Mouse (Mus musculus): ENCODE data around the gene Vmn1r219. TPM values are rescaled to one million over a fixed set of nuclear protein-coding genes. Genes with fewer than 3 reads are reported as not detected.
"Not testable (repeated sequence)": the region's sequence is repeated elsewhere in the genome, so short reads cannot be mapped to it uniquely, and the experiment has no call there.

The Vmn1r219 gene
- total and polyA plus RNA-seq, 2 experiments from 2014 or later, result not detected

- no peak for TF ChIP-seq CTCF (IDR thresholded peaks at IDR 0.05; ENCODE audit: low read depth)
- H3K4me3 ChIP-seq (ENCODE audit: low read depth, low read length), result no peak within 1 kb of the TSS
- WGBS, result 84% methylated on average over 2 of the region's 2 CpGs
- H3K9me3 ChIP-seq (ENCODE audit: low read length), result no peaks in the 10 kb centered on the region
- DNase-seq (no peak), ATAC-seq (no peak)
- H3K27me3 ChIP-seq (ENCODE audit: insufficient read depth, low read length), result no peaks in the 10 kb centered on the region
- H3K4me2 ChIP-seq (ENCODE audit: low read depth), result no peak within 1 kb of the TSS
- H3K4me1 ChIP-seq (ENCODE audit: insufficient read depth), result no peaks in the 10 kb centered on the region
- no peak within 1 kb of the TSS for H3K9ac ChIP-seq
- H3K36me3 ChIP-seq (ENCODE audit: insufficient read depth), result no peaks in the 10 kb centered on the region
- no peak within 1 kb of the TSS for H3K27ac ChIP-seq (ENCODE audit: low read depth, low read length)
Measured at GRCm38 (mm10) chr13:23187875-23188274, 28.8 kb downstream of the Vmn1r219 start, which contains the start of gene Vmn1r220. TSS of gene Vmn1r220 (minus strand) at chr13:23187975.

- H3K9ac ChIP-seq; H3K4me2 ChIP-seq (ENCODE audit: low read depth); H3K27ac ChIP-seq (ENCODE audit: low read depth, low read length); ATAC-seq; H3K4me1 ChIP-seq (ENCODE audit: insufficient read depth); H3K27me3 ChIP-seq (ENCODE audit: insufficient read depth, low read length); H3K36me3 ChIP-seq (ENCODE audit: insufficient read depth); DNase-seq; H3K9me3 ChIP-seq (ENCODE audit: low read length); H3K4me3 ChIP-seq (ENCODE audit: low read depth, low read length): not testable (repeated sequence)
- WGBS, result 69% methylated on average over 1 of the region's 1 CpGs
Measured at GRCm38 (mm10) chr13:23203885-23204284, 44.8 kb downstream of the Vmn1r219 start.

GRCm38 (mm10) chr13:23213827-23214226, 54.7 kb downstream of the Vmn1r219 start, which contains the start of gene Vmn1r221:
TSS of gene Vmn1r221 (plus strand) at chr13:23214127.
- not testable (repeated sequence) for H3K4me1 ChIP-seq (ENCODE audit: insufficient read depth); H3K27ac ChIP-seq (ENCODE audit: low read depth, low read length); H3K36me3 ChIP-seq (ENCODE audit: insufficient read depth); H3K27me3 ChIP-seq (ENCODE audit: insufficient read depth, low read length); H3K9me3 ChIP-seq (ENCODE audit: low read length); DNase-seq; H3K4me2 ChIP-seq (ENCODE audit: low read depth); H3K9ac ChIP-seq; H3K4me3 ChIP-seq (ENCODE audit: low read depth, low read length); ATAC-seq
- WGBS, result 90% methylated on average over 2 of the region's 2 CpGs

Other genes starting within 250 kb of the Vmn1r219 start
- not detected in 2 replicates for gene Vmn1r213, start 151.7 kb upstream of the Vmn1r219 start, total RNA-seq (2014; rRNA removed)
- not detected in 2 replicates for gene Vmn1r213, start 151.7 kb upstream of the Vmn1r219 start, polyA plus RNA-seq (2015; fragmentation: Nextera tagmentation; extraction: Ambion mirVana)
- gene Vmn1r214, start 128.9 kb upstream of the Vmn1r219 start, total RNA-seq (2014; rRNA removed), result not detected in 2 replicates
- gene Vmn1r214, start 128.9 kb upstream of the Vmn1r219 start, polyA plus RNA-seq (2015; fragmentation: Nextera tagmentation; extraction: Ambion mirVana), result not detected in 2 replicates
- not detected in 2 replicates for gene Vmn1r215, start 91.3 kb upstream of the Vmn1r219 start, total RNA-seq (2014; rRNA removed)
- gene Vmn1r215, start 91.3 kb upstream of the Vmn1r219 start, polyA plus RNA-seq (2015; fragmentation: Nextera tagmentation; extraction: Ambion mirVana), result not detected in 2 replicates
- not detected in 2 replicates for gene Vmn1r217, start 41.1 kb upstream of the Vmn1r219 start, total RNA-seq (2014; rRNA removed)
- not detected in 2 replicates for gene Vmn1r217, start 41.1 kb upstream of the Vmn1r219 start, polyA plus RNA-seq (2015; fragmentation: Nextera tagmentation; extraction: Ambion mirVana)
- gene Vmn1r218, start 26.2 kb upstream of the Vmn1r219 start, total RNA-seq (2014; rRNA removed), result not detected in 2 replicates
- gene Vmn1r218, start 26.2 kb upstream of the Vmn1r219 start, polyA plus RNA-seq (2015; fragmentation: Nextera tagmentation; extraction: Ambion mirVana), result not detected in 2 replicates
- gene Vmn1r220, start 28.7 kb downstream of the Vmn1r219 start, total RNA-seq (2014; rRNA removed), result not detected in 2 replicates
- gene Vmn1r220, start 28.7 kb downstream of the Vmn1r219 start, polyA plus RNA-seq (2015; fragmentation: Nextera tagmentation; extraction: Ambion mirVana), result not detected in 2 replicates
- gene Vmn1r221, start 54.8 kb downstream of the Vmn1r219 start, total RNA-seq (2014; rRNA removed), result not detected in 2 replicates
- not detected in 2 replicates for gene Vmn1r221, start 54.8 kb downstream of the Vmn1r219 start, polyA plus RNA-seq (2015; fragmentation: Nextera tagmentation; extraction: Ambion mirVana)
- not detected in 2 replicates for gene Vmn1r222, start 76.6 kb downstream of the Vmn1r219 start, total RNA-seq (2014; rRNA removed)
- not detected in 2 replicates for gene Vmn1r222, start 76.6 kb downstream of the Vmn1r219 start, polyA plus RNA-seq (2015; fragmentation: Nextera tagmentation; extraction: Ambion mirVana)
- gene Vmn1r223, start 87.8 kb downstream of the Vmn1r219 start, total RNA-seq (2014; rRNA removed), result not detected in 2 replicates
- gene Vmn1r223, start 87.8 kb downstream of the Vmn1r219 start, polyA plus RNA-seq (2015; fragmentation: Nextera tagmentation; extraction: Ambion mirVana), result not detected in 2 replicates
- 32.9 and 35.5 TPM in 2 replicates for gene Zfp322a, start 209.9 kb downstream of the Vmn1r219 start, total RNA-seq (2014; rRNA removed)
- gene Zfp322a, start 209.9 kb downstream of the Vmn1r219 start, polyA plus RNA-seq (2015; fragmentation: Nextera tagmentation; extraction: Ambion mirVana), result 23.1 and 33.6 TPM in 2 replicates

Data from forebrain, postnatal 0 days (tissue).